In genomic region chr9:99064216-99064615, GRCm38 (mm10) we compare ENCODE assay signal across 14 mouse cellular contexts. TPM values are rescaled to one million over a fixed set of nuclear protein-coding genes. Genes with fewer than 3 reads are reported as not detected.
DNase-seq lines count a peak whose midpoint lies in the region; ATAC-seq and TF ChIP-seq lines count a peak whose summit lies in the region.
"Had no signal": no experiment of that assay in that cellular context is flagged by ENCODE, and none has a peak within 500 bp of the region (broad histone marks: within the 10 kb centered on the region; RNA-seq: fewer than 3 reads in every experiment).

No protein-coding gene starts in this region.

- DNase-seq in gastrocnemius, adult 2 months: no peak
- DNase-seq in gastrocnemius, postnatal 14 days: no peak
- peak; percentile 77 for DNase-seq in lung, postnatal 0 days (ENCODE audit: low spot score)
- DNase-seq in lung, adult 18-20 months: no peak
- DNase-seq in embryo, embryonic 11.5 days (ENCODE audit: low read depth, low spot score): peak; percentile 29
- no peak for DNase-seq in stomach, postnatal 0 days (ENCODE audit: low spot score)
- DNase-seq in ovary, postnatal 14 days (ENCODE audit: low spot score): no peak
- no peak for DNase-seq in cerebellum, adult 18-20 months
- DNase-seq: cerebellum, adult 11-12 months; layer of hippocampus, adult 9-11 months had no signal

- no peak overlapping the region for H3K4me3 ChIP-seq in gastrocnemius, adult 2 months
- H3K4me3 ChIP-seq in lung, postnatal 0 days (ENCODE audit: low read depth, low read length): no peak overlapping the region
- H3K4me3 ChIP-seq in stomach, postnatal 0 days (ENCODE audit: low read depth, low read length): no peak overlapping the region
- H3K4me3 ChIP-seq: midbrain, embryonic 10.5 days; stomach, embryonic 15.5 days had no signal

- TF ChIP-seq EP300 in lung, postnatal 0 days (IDR thresholded peaks at IDR 0.05): no peak
- TF ChIP-seq EP300 in stomach, postnatal 0 days (optimal IDR thresholded peaks at IDR 0.05): no peak

- peaks cover 8% of the 10 kb centered on the region; the same call in 1 of the 2 replicates for H3K36me3 ChIP-seq in lung, postnatal 0 days (ENCODE audit: insufficient read depth, low read length)
- H3K36me3 ChIP-seq in stomach, postnatal 0 days (ENCODE audit: control insufficient read depth, insufficient read depth, low read length): no peaks in the 10 kb centered on the region
- H3K36me3 ChIP-seq: stomach, embryonic 15.5 days had no signal

- peak; percentile 70 for TF ChIP-seq CTCF in gastrocnemius, adult 2 months (IDR thresholded peaks at IDR 0.05)
- peak; percentile 52 for TF ChIP-seq CTCF in lung, postnatal 0 days (IDR thresholded peaks at IDR 0.05)
- TF ChIP-seq CTCF in stomach, postnatal 0 days (IDR thresholded peaks at IDR 0.05; ENCODE audit: low read depth): peak; percentile 67

- peak; percentile 32; the same call in 1 of the 2 replicates for ATAC-seq in lung, postnatal 0 days
- ATAC-seq in stomach, postnatal 0 days (ENCODE audit: low FRiP score, low TSS enrichment): no peak

- H3K9me3 ChIP-seq in lung, postnatal 0 days (ENCODE audit: low read length): no peaks in the 10 kb centered on the region
- no peaks in the 10 kb centered on the region for H3K9me3 ChIP-seq in stomach, postnatal 0 days (ENCODE audit: control insufficient read depth, low read length)
- H3K9me3 ChIP-seq: G1E; midbrain, embryonic 10.5 days; stomach, embryonic 15.5 days had no signal

- WGBS in lung, postnatal 0 days: 52% methylated on average over 2 of the region's 2 CpGs
- WGBS in stomach, postnatal 0 days: 37% methylated on average over 2 of the region's 2 CpGs

- no peak overlapping the region for H3K27ac ChIP-seq in gastrocnemius, adult 2 months
- no peak overlapping the region for H3K27ac ChIP-seq in lung, postnatal 0 days (ENCODE audit: low read length)
- no peak overlapping the region for H3K27ac ChIP-seq in stomach, postnatal 0 days (replicated peaks)
- H3K27ac ChIP-seq: midbrain, embryonic 10.5 days; stomach, embryonic 15.5 days had no signal

- H3K9ac ChIP-seq in lung, postnatal 0 days (replicated peaks; ENCODE audit: low read depth): no peak overlapping the region
- H3K9ac ChIP-seq in stomach, postnatal 0 days (ENCODE audit: low read length): no peak overlapping the region
- H3K9ac ChIP-seq: stomach, embryonic 15.5 days had no signal

- intact Hi-C loops in gastrocnemius, adult 2 months (cut with DNase I): loop anchor here (5.0 kb wide), 2 partner anchors 78 to 388 kb away; partner anchors contain the start of genes Nme9 and Pik3cb
- intact Hi-C loops in gastrocnemius, postnatal 14 days (cut with DNase I; ENCODE audit: low total_unique reads): loop anchor here (2.0 kb wide), 1 partner anchor 179 kb away; the partner anchor contains the start of gene Cep70

- H3K4me1 ChIP-seq in lung, postnatal 0 days (ENCODE audit: insufficient read depth, low read depth, low read length): no peaks in the 10 kb centered on the region
- H3K4me1 ChIP-seq in stomach, postnatal 0 days (replicated peaks; ENCODE audit: control insufficient read depth, insufficient read depth): no peaks in the 10 kb centered on the region
- H3K4me1 ChIP-seq: midbrain, embryonic 10.5 days; stomach, embryonic 15.5 days had no signal

- no peaks in the 10 kb centered on the region for H3K27me3 ChIP-seq in lung, postnatal 0 days (replicated peaks; ENCODE audit: insufficient read depth, low read length)
- no peaks in the 10 kb centered on the region for H3K27me3 ChIP-seq in stomach, postnatal 0 days (ENCODE audit: control insufficient read depth, insufficient read depth, low read length)
- H3K27me3 ChIP-seq: stomach, embryonic 15.5 days had no signal

- H3K4me2 ChIP-seq in lung, postnatal 0 days (replicated peaks; ENCODE audit: low read depth, low read length): no peak overlapping the region
- H3K4me2 ChIP-seq in stomach, postnatal 0 days (replicated peaks; ENCODE audit: low read depth): no peak overlapping the region
- H3K4me2 ChIP-seq: stomach, embryonic 15.5 days had no signal

RNA-seq across cellular contexts. Expression of gene Gm1123, which starts 28.7 kb away (rescaled TPM):
- total RNA-seq in gastrocnemius, adult 2 months (2021): not detected
- total RNA-seq in gastrocnemius, postnatal 14 days (2021): not detected
- 0.12 TPM in 1 of 2 replicates, not detected in the other for polyA plus RNA-seq in lung, postnatal 0 days (2015; fragmentation: Nextera tagmentation; extraction: Ambion mirVana)
- polyA plus RNA-seq in stomach, postnatal 0 days (2015; fragmentation: Nextera tagmentation; extraction: Ambion mirVana): 0.07 and 0.08 TPM in 2 replicates
- total RNA-seq: granulocyte monocyte progenitor cell, adult 5-6 weeks had no signal
- polyA plus RNA-seq: G1E; midbrain, embryonic 10.5 days had no signal

Comparison
In these comparisons a context has a peak if more than half of its experiments do, and no peak if none do; other contexts are left out.
1. DNase-seq: peak in lung, postnatal 0 days (single experiment) and embryo, embryonic 11.5 days (single experiment); none in gastrocnemius, adult 2 months (single experiment), gastrocnemius, postnatal 14 days (single experiment), lung, adult 18-20 months (0 of 2), stomach, postnatal 0 days (single experiment), ovary, postnatal 14 days (single experiment) and cerebellum, adult 18-20 months (0 of 2).
2. Peak in every context shown above with its lines, with median percentiles within 50 percentile points of each other: CTCF ChIP-seq.